Mouse (Mus musculus) liver, embryonic 11.5 days (tissue): Measurements from ENCODE around the gene Slc33a1. TPM values are rescaled to one million over a fixed set of nuclear protein-coding genes. Genes with fewer than 3 reads are reported as not detected.

Source experiments
- ATAC-seq: fragments of 200-750 bp; cut with Nextera tagmentation; replicated peaks from 2 replicates; pipeline ENCODE4 v1.8.0; 2017; ENCODE audit warnings: moderate number of reproducible peaks, mild to moderate bottlenecking, moderate TSS enrichment, moderate library complexity; ENCODE audit not compliant: low FRiP score
- DNase-seq: peaks from one replicate; pipeline ENCODE4 v3.0.0-alpha.2; 2017; ENCODE audit warnings: low spot score
- H3K27ac ChIP-seq: fragments of 300-500 bp; sonication (generic); 2 replicates; pipeline ENCODE4 v1.5.1; 2014; ENCODE audit warnings: mild to moderate bottlenecking, low read depth, low read length, control low read depth
- H3K27me3 ChIP-seq: fragments of 300-500 bp; sonication (generic); replicated peaks from 2 replicates; pipeline ENCODE4 v1.6.1; 2014; ENCODE audit warnings: low read length, mixed read lengths; ENCODE audit not compliant: control insufficient read depth, insufficient read depth
- H3K36me3 ChIP-seq: fragments of 300-500 bp; sonication (generic); 2 replicates; pipeline ENCODE4 v1.6.1; 2014; ENCODE audit warnings: mild to moderate bottlenecking, low read length, moderate library complexity, mixed read lengths; ENCODE audit not compliant: control insufficient read depth, insufficient read depth
- H3K4me1 ChIP-seq: fragments of 300-500 bp; sonication (generic); replicated peaks from 2 replicates; pipeline ENCODE4 v1.6.1; 2014; ENCODE audit warnings: low read length, mixed read lengths; ENCODE audit not compliant: control insufficient read depth, insufficient read depth
- H3K4me2 ChIP-seq: fragments of 300-500 bp; sonication (generic); 2 replicates; pipeline ENCODE4 v1.6.1; 2014; ENCODE audit warnings: mild to moderate bottlenecking, control low read depth, moderate library complexity
- H3K4me3 ChIP-seq: fragments of 300-500 bp; sonication (generic); 2 replicates; pipeline ENCODE4 v1.5.1; 2014; ENCODE audit warnings: low read depth, low read length, control low read depth
- H3K9ac ChIP-seq: fragments of 300-500 bp; sonication (generic); 2 replicates; pipeline ENCODE4 v1.6.1; 2014; ENCODE audit warnings: low read depth, low read length, control low read depth
- H3K9me3 ChIP-seq: fragments of 300-500 bp; sonication (generic); 2 replicates; pipeline ENCODE4 v1.6.1; 2016; ENCODE audit warnings: low read length, inconsistent platforms, mixed read lengths; ENCODE audit not compliant: control insufficient read depth
- WGBS: fragments of 180-500 bp; shearing (Covaris S2); extraction: QIAGEN DNeasy Blood & Tissue Kit; methylation state at CpG from one replicate; pipeline ENCODE4 v1.1.7; 2014; 5-methylcytosine and 5-hydroxymethylcytosine counted together
- polyA plus RNA-seq: library from polyadenylated mRNA; unstranded; fragments of >200 nt; fragmentation: Nextera tagmentation; extraction: Ambion mirVana; gene quantifications from 2 replicates; pipeline ENCODE4 v1.2.1, GENCODE M21; 2014

Gene Slc33a1
- polyA plus RNA-seq, 1 experiment from 2014 or later = 15.1 TPM

GRCm38 (mm10) chr3:63904157-63904556 is 60.4 kb downstream of the Slc33a1 start:
- H3K27ac ChIP-seq = no peak overlapping the region
- ATAC-seq (no peak), DNase-seq (no peak)
- H3K27me3 ChIP-seq = peaks cover 8% of the 10 kb centered on the region
- no peak overlapping the region for H3K9ac ChIP-seq
- H3K4me2 ChIP-seq = no peak overlapping the region
- H3K4me3 ChIP-seq = no peak overlapping the region
- WGBS = 87% methylated on average over 2 of the region's 2 CpGs
- H3K4me1 ChIP-seq = no peaks in the 10 kb centered on the region; the same call in 1 of the 2 replicates
- H3K9me3 ChIP-seq = no peaks in the 10 kb centered on the region
- H3K36me3 ChIP-seq = no peaks in the 10 kb centered on the region

- Histone ChIP-seq H3K9ac (no peak overlapping the region), H3K27ac (no peak overlapping the region), H3K36me3 (no peaks in the 10 kb centered on the region), H3K4me2 (peak overlapping the region; percentile 94), H3K27me3 (peaks cover 13% of the 10 kb centered on the region), H3K4me1 (no peaks in the 10 kb centered on the region; the same call in 1 of the 2 replicates), H3K9me3 (no peaks in the 10 kb centered on the region), H3K4me3 (peak overlapping the region; percentile 20; the same call in 1 of the 2 replicates)
- WGBS = 5% methylated on average over 12 of the region's 12 CpGs
- no peak for DNase-seq
- ATAC-seq = no peak
These were observed 64.5 kb downstream of the Slc33a1 start for GRCm38 (mm10) chr3:63900021-63900571.

DNA sequence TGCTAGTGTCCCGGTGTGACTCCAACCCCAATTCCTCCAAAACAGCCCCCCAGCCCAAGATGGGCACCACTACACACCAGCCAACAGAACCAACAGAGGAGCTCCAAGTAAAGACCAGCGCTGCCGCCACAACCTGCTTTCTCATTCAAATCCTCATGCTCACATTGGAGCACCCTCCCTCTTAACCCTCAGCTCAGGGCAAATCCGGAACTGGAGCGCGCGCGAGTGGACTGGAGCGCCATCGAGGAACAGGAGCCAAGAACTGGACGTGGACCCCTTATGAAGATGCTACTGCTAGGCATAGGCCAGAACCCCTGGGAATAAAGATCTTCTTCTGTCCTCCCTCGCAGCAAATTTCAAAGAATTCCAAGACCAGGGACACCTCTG is 65.3 kb downstream of the Slc33a1 start, which contains the start of gene Plch1:
TSS of gene Plch1 (minus strand) at position 164 of the 387 bp plus-strand sequence.
- under 1% methylated on average over 12 of the region's 12 CpGs for WGBS
- Histone ChIP-seq H3K4me1 (no peaks in the 10 kb centered on the region; the same call in 1 of the 2 replicates), H3K27ac (no peak within 1 kb of the TSS), H3K9ac (0 out of 2 replicates have a peak within 1 kb of the TSS, but pooled peaks have one; percentile 25), H3K9me3 (no peaks in the 10 kb centered on the region), H3K4me3 (peak within 1 kb of the TSS; percentile 61), H3K36me3 (no peaks in the 10 kb centered on the region), H3K27me3 (peaks cover 13% of the 10 kb centered on the region), H3K4me2 (peak within 1 kb of the TSS; percentile 94)
- DNase-seq (peak; percentile 62), ATAC-seq (peak; percentile 60)

- Histone ChIP-seq H3K36me3 (no peaks in the 10 kb centered on the region), H3K27ac (no peak overlapping the region), H3K9me3 (no peaks in the 10 kb centered on the region), H3K4me3 (peak overlapping the region; percentile 61), H3K4me1 (no peaks in the 10 kb centered on the region; the same call in 1 of the 2 replicates), H3K27me3 (peaks cover 13% of the 10 kb centered on the region), H3K4me2 (peak overlapping the region; percentile 94), H3K9ac (0 out of 2 replicates have a peak overlapping the region, but pooled peaks have one; percentile 25)
- ATAC-seq = peak; percentile 72
- WGBS = under 1% methylated on average over 41 of the region's 41 CpGs
- peak; percentile 64 for DNase-seq
These were observed 65.8 kb downstream of the Slc33a1 start for GRCm38 (mm10) chr3:63898581-63899308.

- no peak overlapping the region for H3K27ac ChIP-seq
- H3K4me2 ChIP-seq = no peak overlapping the region
- 41% methylated on average over 1 of the region's 1 CpGs for WGBS
- ATAC-seq (no peak), DNase-seq (no peak)
- no peak overlapping the region for H3K9ac ChIP-seq
- no peaks in the 10 kb centered on the region for H3K36me3 ChIP-seq
- no peaks in the 10 kb centered on the region for H3K9me3 ChIP-seq
- peaks cover 13% of the 10 kb centered on the region for H3K27me3 ChIP-seq
- no peaks in the 10 kb centered on the region; the same call in 1 of the 2 replicates for H3K4me1 ChIP-seq
- H3K4me3 ChIP-seq = no peak overlapping the region
These were observed 67.4 kb downstream of the Slc33a1 start for GRCm38 (mm10) chr3:63897177-63897576.

DNA sequence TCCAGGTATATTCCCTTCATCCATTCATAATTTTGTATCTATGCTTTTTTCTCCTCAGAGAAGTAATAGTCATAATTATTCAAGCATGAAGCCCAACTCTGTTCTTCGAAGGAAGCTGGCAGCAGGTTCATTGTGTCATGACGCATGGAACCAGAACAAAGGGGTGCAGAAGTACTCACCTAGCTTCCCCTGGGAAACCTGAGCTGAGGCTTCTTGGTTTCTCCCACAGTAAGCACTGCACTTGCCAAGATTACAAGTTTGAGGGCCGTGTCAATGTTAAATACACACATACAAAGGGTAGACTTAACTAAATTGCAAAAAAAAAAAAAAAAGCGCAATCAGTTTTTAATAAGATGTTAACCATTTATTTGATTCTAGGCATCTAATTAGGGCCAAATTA is 68.3 kb downstream of the Slc33a1 start:
- DNase-seq = no peak
- Histone ChIP-seq H3K4me3 (no peak overlapping the region), H3K9ac (no peak overlapping the region), H3K36me3 (no peaks in the 10 kb centered on the region), H3K4me1 (no peaks in the 10 kb centered on the region; the same call in 1 of the 2 replicates), H3K27me3 (peaks cover 13% of the 10 kb centered on the region), H3K27ac (no peak overlapping the region), H3K9me3 (no peaks in the 10 kb centered on the region), H3K4me2 (no peak overlapping the region)
- no peak for ATAC-seq
- WGBS = 83% methylated on average over 4 of the region's 4 CpGs

- Histone ChIP-seq H3K4me1 (no peaks in the 10 kb centered on the region; the same call in 1 of the 2 replicates), H3K9ac (no peak overlapping the region), H3K4me3 (no peak overlapping the region), H3K36me3 (no peaks in the 10 kb centered on the region), H3K4me2 (no peak overlapping the region), H3K27ac (no peak overlapping the region), H3K9me3 (no peaks in the 10 kb centered on the region), H3K27me3 (peaks cover 13% of the 10 kb centered on the region)
- ATAC-seq (no peak), DNase-seq (no peak)
- WGBS = 66% methylated on average over 2 of the region's 2 CpGs
These were observed 68.8 kb downstream of the Slc33a1 start for GRCm38 (mm10) chr3:63895786-63896185.

- H3K27ac ChIP-seq = no peak overlapping the region
- ATAC-seq = no peak
These were observed 70.9 kb downstream of the Slc33a1 start for GRCm38 (mm10) chr3:63893677-63894076.

More at GRCm38 (mm10) chr3:63893677-63894076, 70.9 kb downstream of the Slc33a1 start:
- WGBS = 44% methylated on average over 7 of the region's 7 CpGs
- H3K9ac ChIP-seq = no peak overlapping the region
- DNase-seq = no peak
- H3K4me1 ChIP-seq = no peaks in the 10 kb centered on the region
- H3K9me3 ChIP-seq = no peaks in the 10 kb centered on the region
- no peak overlapping the region for H3K4me3 ChIP-seq
- peaks cover under 1% of the 10 kb centered on the region; the same call in 1 of the 2 replicates for H3K27me3 ChIP-seq
- H3K36me3 ChIP-seq = no peaks in the 10 kb centered on the region
- H3K4me2 ChIP-seq = no peak overlapping the region
